Mouse (Mus musculus) T-helper 2 cell (primary cell): ENCODE data around the gene Nup93.

Experiments
- in situ Hi-C: fragments of 300-600 bp; cut with MboI, MseI; formaldehyde crosslinking; loops from one replicate; pipeline ENCODE4 v1.15.1; 2025; ENCODE audit warnings: high pct_unique_total_duplicates

Gene Nup93

GRCm38 (mm10) chr8:94362607-94363239 is 148.4 kb downstream of the Nup93 start:
- in situ Hi-C loops, result no loop called here

GRCm38 (mm10) chr8:94363288-94363688 is 148.9 kb downstream of the Nup93 start:
- in situ Hi-C loops, result no loop called here

GRCm38 (mm10) chr8:94363906-94364305 is 149.5 kb downstream of the Nup93 start:
- in situ Hi-C loops, result no loop called here

- in situ Hi-C loops, result no loop called here
Observed at GRCm38 (mm10) chr8:94364686-94365312, 150.4 kb downstream of the Nup93 start.

GRCm38 (mm10) chr8:94365410-94365981 is 151.1 kb downstream of the Nup93 start:
- in situ Hi-C loops, result no loop called here
